ENCODE assay signal across 16 mouse cellular contexts in the genomic region with DNA sequence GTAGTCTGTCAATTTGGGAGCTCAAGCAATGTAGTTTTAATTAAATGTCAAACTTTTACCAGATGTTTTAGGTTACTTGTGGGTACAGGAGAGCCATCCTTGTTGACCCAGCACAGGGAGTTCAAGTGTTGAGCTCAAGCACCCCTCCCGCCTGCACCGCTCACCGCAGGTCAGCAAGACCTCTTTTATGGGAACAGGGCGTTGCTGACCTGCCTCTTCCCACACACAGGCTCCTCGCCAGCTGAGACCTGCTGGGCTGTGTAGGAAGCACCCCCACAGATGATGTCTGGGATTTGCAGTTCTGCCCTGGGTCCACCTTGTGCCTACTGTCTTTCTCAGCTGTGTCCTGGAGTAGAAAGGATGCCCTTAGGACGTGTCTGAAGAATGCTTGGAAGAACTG.
"Had no signal": no experiment of that assay in that cellular context is flagged by ENCODE, and none has a peak within 500 bp of the region (broad histone marks: within the 10 kb centered on the region; RNA-seq: fewer than 3 reads in every experiment).

No protein-coding gene starts in this region.

- ATAC-seq: hindbrain, embryonic 16.5 days; inflammation-experienced regulatory T-cells, adult 6 months; intestine, postnatal 0 days; liver, embryonic 12.5 days had no signal

- H3K27me3 ChIP-seq: liver, embryonic 12.5 days; neural tube, embryonic 15.5 days had no signal

- H3K4me1 ChIP-seq: neural tube, embryonic 15.5 days had no signal

- H3K9me3 ChIP-seq: limb, embryonic 15.5 days; liver, embryonic 12.5 days; midbrain, embryonic 10.5 days; neural tube, embryonic 15.5 days had no signal

- H3K4me3 ChIP-seq: left cerebral cortex, adult 2 months; limb, embryonic 15.5 days; liver, embryonic 12.5 days; midbrain, embryonic 10.5 days; myocyte; neural tube, embryonic 15.5 days had no signal

- H3K27ac ChIP-seq: kidney, postnatal 0 days; left cerebral cortex, adult 2 months; limb, embryonic 15.5 days; liver, embryonic 12.5 days; midbrain, embryonic 10.5 days; neural tube, embryonic 15.5 days had no signal

- H3K4me2 ChIP-seq: limb, embryonic 15.5 days; liver, embryonic 12.5 days; neural tube, embryonic 15.5 days had no signal

- DNase-seq: kidney, adult 8-10 months; kidney, postnatal 36 days; midbrain, embryonic 14.5 days; right cerebral cortex, postnatal 4 days; spleen, adult 18-20 months; thymus, postnatal 36 days had no signal

- H3K9ac ChIP-seq: limb, embryonic 15.5 days; liver, embryonic 12.5 days; neural tube, embryonic 15.5 days had no signal
